Mouse (Mus musculus) sigmoid colon, adult 10 weeks (tissue): Measurements from ENCODE around the gene Gm15448. TPM values are rescaled to one million over a fixed set of nuclear protein-coding genes. Genes with fewer than 3 reads are reported as not detected.

Source experiments
- polyA plus RNA-seq: library from polyadenylated mRNA; stranded (reverse); fragments of 350-450 nt; fragmentation: Illumina TruSeq; extraction: RNeasy Lipid Tissue Mini Kit (QIAGEN cat#74804); gene quantifications from one replicate; pipeline ENCODE4 v1.2.3, GENCODE M21; 2014; ENCODE audit warnings: low read depth, low replicate concordance

Gene Gm15448
- polyA plus RNA-seq = 0.35 TPM

GRCm38 (mm10) chr7:3825599-3825998 is at the start of gene Gm15448:
Gene Gm15448 (minus strand): TSS chr7:3825687.

GRCm38 (mm10) chr7:3844951-3845350 is 19.5 kb upstream of the Gm15448 start, which contains the start of gene Pira2:
Gene Pira2 (minus strand): TSS chr7:3845051.

Other genes with a start within 250 kb of the Gm15448 start
- not detected for gene Oscar, start 209.5 kb downstream of the Gm15448 start, polyA plus RNA-seq
- 13.4 TPM for gene Ndufa3, start 208.3 kb downstream of the Gm15448 start, polyA plus RNA-seq
- gene Tfpt, start 195.8 kb downstream of the Gm15448 start, polyA plus RNA-seq = 0.98 TPM
- 16.4 TPM for gene Prpf31, start 195.7 kb downstream of the Gm15448 start, polyA plus RNA-seq
- gene Cnot3, start 180.4 kb downstream of the Gm15448 start, polyA plus RNA-seq = 15.7 TPM
- gene Leng1, start 159.8 kb downstream of the Gm15448 start, polyA plus RNA-seq = 7.1 TPM
- gene Tmc4, start 148.1 kb downstream of the Gm15448 start, polyA plus RNA-seq = 169 TPM
- 5.0 TPM for gene Tsen34, start 132.8 kb downstream of the Gm15448 start, polyA plus RNA-seq
- 36.7 TPM for gene Mboat7, start 132.2 kb downstream of the Gm15448 start, polyA plus RNA-seq
- 21.6 TPM for gene Rps9, start 121.7 kb downstream of the Gm15448 start, polyA plus RNA-seq
- gene Pirb, start 105.3 kb downstream of the Gm15448 start, polyA plus RNA-seq = 5.8 TPM
- gene Pira2, start 19.4 kb upstream of the Gm15448 start, polyA plus RNA-seq = 1.6 TPM
- 0.28 TPM for gene Gm14548, start 72.4 kb upstream of the Gm15448 start, polyA plus RNA-seq
- gene Lilra6, start 89.8 kb upstream of the Gm15448 start, polyA plus RNA-seq = 0.50 TPM
- gene Lair1, start 237.5 kb upstream of the Gm15448 start, polyA plus RNA-seq = 10.2 TPM